Mouse (Mus musculus) B cell, adult 62 days (primary cell): ENCODE measurements around the gene Ppp4r1. TPM values are rescaled to one million over a fixed set of nuclear protein-coding genes. Genes with fewer than 3 reads are reported as not detected.

ENCODE experiments used
- total RNA-seq: library from RNA; stranded (reverse); gene quantifications from 4 replicates; pipeline ENCODE4 v1.2.4, GENCODE M21; 2023

Ppp4r1 gene
- total RNA-seq, result 76.2 to 91.7 TPM (median 83.0 TPM) in 4 replicates

DNA sequence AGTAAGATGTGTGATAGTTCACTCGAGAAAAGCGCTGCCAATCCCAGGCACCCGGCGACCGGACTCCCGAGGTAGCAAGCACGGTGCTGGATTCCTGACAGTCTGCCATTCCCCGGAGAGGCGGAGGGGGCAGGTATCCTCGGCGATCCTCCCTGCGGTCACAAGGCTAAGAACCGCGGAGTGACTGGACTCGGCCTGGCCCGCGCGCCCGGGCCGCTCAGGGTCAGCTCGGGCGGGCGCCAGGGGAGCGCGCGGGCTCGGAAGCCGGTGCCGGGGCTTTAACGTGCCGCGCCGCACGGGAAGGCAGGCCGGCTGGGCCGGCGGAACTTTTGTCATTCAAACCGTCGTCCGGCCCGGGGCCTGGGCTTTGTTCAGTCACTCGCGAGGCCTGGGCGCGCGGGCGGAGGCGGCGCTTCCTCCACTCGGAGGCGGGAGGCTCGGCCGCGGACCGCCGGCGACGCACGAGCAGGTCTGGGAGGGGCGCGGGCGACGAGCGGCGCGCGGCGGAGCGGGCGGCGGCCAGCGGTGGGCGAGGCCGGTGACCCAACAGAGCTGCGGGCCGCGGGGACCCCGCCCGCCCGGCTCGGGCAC lies at the start of gene Ppp4r1:
Gene Ppp4r1, plus strand, starts transcription at position 23 of the 591 bp plus-strand sequence.

GRCm38 (mm10) chr17:65771951-65772934 lies 10.1 kb upstream of the Ppp4r1 start, which contains the start of gene Rab31:
Gene Rab31, minus strand, starts transcription at chr17:65772752.

DNA sequence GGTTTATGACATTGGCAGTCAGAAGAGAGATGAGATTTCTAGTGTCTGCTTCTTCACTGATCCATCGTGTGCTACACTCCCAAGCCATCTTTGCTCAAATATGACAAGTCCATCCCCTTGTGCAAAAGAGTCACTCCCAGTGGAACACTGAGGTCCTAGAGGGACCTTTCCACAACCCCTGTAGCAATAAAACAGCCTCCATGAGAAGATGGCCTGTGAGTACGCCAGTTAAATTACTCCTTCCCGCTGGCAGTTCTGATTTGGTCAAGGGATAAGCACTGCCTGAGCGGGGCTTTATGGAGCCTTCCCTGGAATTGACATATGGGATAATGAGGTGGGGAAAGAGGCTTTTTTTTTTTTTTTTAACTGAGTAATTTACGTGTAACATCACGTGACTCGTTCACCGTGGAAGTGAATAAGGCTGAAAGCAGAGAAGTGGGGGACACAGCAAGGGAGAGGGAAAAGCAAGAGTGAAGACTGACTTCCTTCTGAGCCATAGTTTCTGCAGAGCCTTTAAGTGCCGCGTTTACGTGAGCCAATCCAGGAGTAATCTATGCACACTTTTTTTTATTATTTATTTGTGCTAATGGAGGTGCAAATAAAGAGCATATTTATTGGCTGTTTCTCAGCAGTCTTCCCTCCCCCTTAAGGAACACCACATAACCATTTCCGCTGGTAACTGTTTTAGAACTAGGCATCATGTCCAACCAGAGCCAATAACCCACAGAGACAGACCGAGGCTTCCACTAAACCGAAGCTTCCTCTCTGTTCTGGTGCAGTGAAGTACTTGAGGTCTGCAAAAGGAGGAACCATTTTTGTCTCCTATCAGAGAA lies 103.5 kb downstream of the Ppp4r1 start, which contains the start of gene Ralbp1:
Gene Ralbp1, minus strand, starts transcription at position 102 of the 833 bp plus-strand sequence.

Other genes with a start within 250 kb of the Ppp4r1 start
- gene Tmem232, start 241.8 kb upstream of the Ppp4r1 start, total RNA-seq, result not detected in 4 replicates
- 70.6 to 78.8 TPM (median 74.5 TPM) in 4 replicates for gene Vapa, start 169.0 kb upstream of the Ppp4r1 start, total RNA-seq
- 0.31 to 0.75 TPM (median 0.55 TPM) in 3 of 4 replicates, not detected in the other for gene Txndc2, start 140.4 kb upstream of the Ppp4r1 start, total RNA-seq
- gene Rab31, start 9.8 kb upstream of the Ppp4r1 start, total RNA-seq, result 15.5 to 19.6 TPM (median 19.1 TPM) in 4 replicates
- 34.8 to 41.0 TPM (median 37.8 TPM) in 4 replicates for gene Ralbp1, start 103.2 kb downstream of the Ppp4r1 start, total RNA-seq
- 21.1 to 26.9 TPM (median 22.6 TPM) in 4 replicates for gene Twsg1, start 168.7 kb downstream of the Ppp4r1 start, total RNA-seq